Mouse (Mus musculus): Measurements from ENCODE around the gene Msx1. TPM values are rescaled to one million over a fixed set of nuclear protein-coding genes. Genes with fewer than 3 reads are reported as not detected.

Msx1 gene
- polyA plus RNA-seq, 1 experiment from 2014 or later = 121 TPM

DNA sequence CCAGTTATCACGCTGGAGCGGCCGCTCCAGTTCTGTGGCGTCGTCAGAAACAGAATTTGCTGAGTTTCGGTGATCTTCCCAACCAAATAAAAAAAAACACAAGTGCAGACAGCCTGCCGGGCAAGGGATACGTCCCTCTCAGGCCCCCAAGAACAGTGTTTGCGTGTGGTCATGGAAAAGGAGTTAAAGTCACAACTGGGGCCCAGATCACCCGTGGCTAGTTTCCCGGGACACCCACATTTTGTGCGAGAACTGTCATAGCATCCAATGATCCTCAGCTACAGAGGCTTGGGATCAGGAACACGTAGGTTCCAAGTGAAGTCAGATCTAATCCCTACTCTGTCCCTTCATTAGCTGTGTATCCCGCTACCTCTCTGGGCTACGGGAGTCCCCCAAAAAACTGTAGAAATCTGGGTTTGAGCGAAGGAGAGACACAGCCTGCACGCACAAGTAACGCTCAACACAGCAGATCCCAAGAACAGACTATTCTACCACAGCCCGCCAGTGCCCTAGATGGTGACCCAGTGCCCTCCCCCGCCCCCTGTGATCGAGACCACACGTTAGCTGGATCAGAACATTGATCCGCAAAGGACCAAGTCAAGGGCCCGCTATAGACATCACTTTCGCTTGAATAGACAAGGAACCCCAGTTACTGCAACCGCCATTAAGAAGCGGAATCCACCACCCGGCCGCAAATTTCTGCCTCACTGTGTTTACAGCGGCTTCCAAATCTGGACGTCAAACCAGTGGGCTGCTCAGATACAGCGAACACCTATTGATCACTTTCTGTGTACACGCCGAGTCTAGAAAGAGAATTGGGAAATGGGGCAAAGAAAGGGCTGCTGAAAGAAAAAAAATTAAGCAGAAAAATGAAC is 6.5 kb downstream of the Msx1 start:
- H3K4me2 ChIP-seq (replicated peaks; ENCODE audit: low read depth, low read length) = peak overlapping the region; percentile 41
- H3K9ac ChIP-seq (ENCODE audit: low read depth, low read length) = no peak overlapping the region; the same call in 1 of the 2 replicates
- peak; percentile 61 for DNase-seq (ENCODE audit: low spot score)
- no peak overlapping the region; the same call in 1 of the 2 replicates for H3K4me3 ChIP-seq (ENCODE audit: low read depth, low read length)
- no peaks in the 10 kb centered on the region for H3K9me3 ChIP-seq (ENCODE audit: control insufficient read depth, low read length)
- H3K27ac ChIP-seq (ENCODE audit: low read depth, low read length) = no peak overlapping the region
- ATAC-seq (ENCODE audit: low FRiP score) = no peak
- WGBS = 2% methylated on average over 34 of the region's 34 CpGs
- no peaks in the 10 kb centered on the region for H3K36me3 ChIP-seq (ENCODE audit: control insufficient read depth, insufficient read depth, low read length)
- peaks cover 63% of the 10 kb centered on the region for H3K27me3 ChIP-seq (ENCODE audit: control insufficient read depth, insufficient read depth, low read length)
- H3K4me1 ChIP-seq (replicated peaks; ENCODE audit: control insufficient read depth, insufficient read depth, low read length) = no peaks in the 10 kb centered on the region; the same call in none of the 2 replicates

- H3K27ac ChIP-seq (ENCODE audit: low read depth, low read length) = no peak overlapping the region
- peak; percentile 79 for DNase-seq (ENCODE audit: low spot score)
- WGBS = under 1% methylated on average over 44 of the region's 46 CpGs
- peaks cover 60% of the 10 kb centered on the region for H3K27me3 ChIP-seq (ENCODE audit: control insufficient read depth, insufficient read depth, low read length)
- no peaks in the 10 kb centered on the region for H3K36me3 ChIP-seq (ENCODE audit: control insufficient read depth, insufficient read depth, low read length)
- peak overlapping the region; percentile 21; the same call in 1 of the 2 replicates for H3K9ac ChIP-seq (ENCODE audit: low read depth, low read length)
- H3K4me3 ChIP-seq (ENCODE audit: low read depth, low read length) = peak overlapping the region; percentile 24
- no peaks in the 10 kb centered on the region; the same call in none of the 2 replicates for H3K4me1 ChIP-seq (replicated peaks; ENCODE audit: control insufficient read depth, insufficient read depth, low read length)
- H3K4me2 ChIP-seq (replicated peaks; ENCODE audit: low read depth, low read length) = peak overlapping the region; percentile 41
- no peaks in the 10 kb centered on the region for H3K9me3 ChIP-seq (ENCODE audit: control insufficient read depth, low read length)
- ATAC-seq (ENCODE audit: low FRiP score) = peak; percentile 62
Measured at GRCm38 (mm10) chr5:37816907-37817657, 7.3 kb downstream of the Msx1 start.

DNA sequence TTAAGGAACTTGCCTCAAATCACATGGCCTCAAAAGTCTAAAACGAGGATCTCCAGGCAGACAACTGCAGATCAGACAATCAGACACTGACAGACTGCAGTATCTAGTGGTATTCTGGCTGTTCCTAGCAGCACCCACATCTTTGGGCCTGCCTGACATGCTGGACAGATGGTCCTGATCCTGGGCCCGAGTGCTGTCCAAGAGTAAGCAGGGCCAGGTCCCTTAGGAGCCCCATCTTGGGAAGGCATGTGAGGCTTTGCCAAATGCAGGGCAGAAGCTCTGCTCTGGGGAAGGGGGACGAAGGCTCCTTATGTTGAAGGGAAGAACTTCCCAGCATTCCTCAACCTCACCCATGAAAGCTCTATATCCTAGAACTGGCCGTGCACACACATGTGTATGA is 8.5 kb downstream of the Msx1 start:
- no peaks in the 10 kb centered on the region; the same call in 1 of the 2 replicates for H3K4me1 ChIP-seq (replicated peaks; ENCODE audit: control insufficient read depth, insufficient read depth, low read length)
- H3K27me3 ChIP-seq (ENCODE audit: control insufficient read depth, insufficient read depth, low read length) = peaks cover 50% of the 10 kb centered on the region
- H3K4me2 ChIP-seq (replicated peaks; ENCODE audit: low read depth, low read length) = no peak overlapping the region
- ATAC-seq (ENCODE audit: low FRiP score) (no peak), DNase-seq (ENCODE audit: low spot score) (no peak)
- no peak overlapping the region for H3K9ac ChIP-seq (ENCODE audit: low read depth, low read length)
- no peaks in the 10 kb centered on the region for H3K36me3 ChIP-seq (ENCODE audit: control insufficient read depth, insufficient read depth, low read length)
- no peak overlapping the region for H3K4me3 ChIP-seq (ENCODE audit: low read depth, low read length)
- no peak overlapping the region for H3K27ac ChIP-seq (ENCODE audit: low read depth, low read length)
- 84% methylated on average over 4 of the region's 4 CpGs for WGBS
- H3K9me3 ChIP-seq (ENCODE audit: control insufficient read depth, low read length) = no peaks in the 10 kb centered on the region

GRCm38 (mm10) chr5:37814169-37814568 is 10.2 kb downstream of the Msx1 start:
- no peak for DNase-seq (ENCODE audit: low spot score)
- H3K27ac ChIP-seq (ENCODE audit: low read depth, low read length) = no peak overlapping the region
- H3K9ac ChIP-seq (ENCODE audit: low read depth, low read length) = no peak overlapping the region
- H3K4me3 ChIP-seq (ENCODE audit: low read depth, low read length) = no peak overlapping the region
- H3K9me3 ChIP-seq (ENCODE audit: control insufficient read depth, low read length) = no peaks in the 10 kb centered on the region
- H3K27me3 ChIP-seq (ENCODE audit: control insufficient read depth, insufficient read depth, low read length) = peaks cover 34% of the 10 kb centered on the region
- no peak for ATAC-seq (ENCODE audit: low FRiP score)
- no peaks in the 10 kb centered on the region for H3K36me3 ChIP-seq (ENCODE audit: control insufficient read depth, insufficient read depth, low read length)
- H3K4me1 ChIP-seq (replicated peaks; ENCODE audit: control insufficient read depth, insufficient read depth, low read length) = no peaks in the 10 kb centered on the region; the same call in 1 of the 2 replicates
- no peak overlapping the region for H3K4me2 ChIP-seq (replicated peaks; ENCODE audit: low read depth, low read length)

DNA sequence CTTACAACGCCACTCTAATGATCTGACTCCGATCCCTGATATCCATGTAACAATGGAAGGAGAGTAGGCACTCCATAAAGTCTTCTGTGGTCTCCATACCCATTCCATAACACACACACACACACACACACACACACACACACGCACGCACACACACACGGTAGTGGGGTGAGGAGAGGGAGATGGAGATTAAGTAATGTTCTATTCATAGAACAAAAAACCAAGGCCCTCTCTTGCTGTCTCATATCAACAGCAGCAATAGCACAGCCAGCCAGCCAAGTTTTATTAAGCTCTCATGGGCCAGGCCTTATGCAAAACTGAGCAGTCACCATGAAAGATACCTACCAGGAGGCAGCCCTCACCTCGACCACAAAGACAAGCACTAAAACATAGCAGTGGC is 19.1 kb downstream of the Msx1 start:
- Histone ChIP-seq H3K4me1 (replicated peaks; ENCODE audit: control insufficient read depth, insufficient read depth, low read length) (no peaks in the 10 kb centered on the region), H3K27me3 (ENCODE audit: control insufficient read depth, insufficient read depth, low read length) (no peaks in the 10 kb centered on the region), H3K4me2 (replicated peaks; ENCODE audit: low read depth, low read length) (no peak overlapping the region), H3K4me3 (ENCODE audit: low read depth, low read length) (no peak overlapping the region), H3K27ac (ENCODE audit: low read depth, low read length) (no peak overlapping the region), H3K9ac (ENCODE audit: low read depth, low read length) (no peak overlapping the region), H3K36me3 (ENCODE audit: control insufficient read depth, insufficient read depth, low read length) (no peaks in the 10 kb centered on the region), H3K9me3 (ENCODE audit: control insufficient read depth, low read length) (no peaks in the 10 kb centered on the region)
- ATAC-seq (ENCODE audit: low FRiP score) (no peak), DNase-seq (ENCODE audit: low spot score) (no peak)
- WGBS = 89% methylated on average over 6 of the region's 6 CpGs

- Histone ChIP-seq H3K9ac (ENCODE audit: low read depth, low read length) (no peak overlapping the region), H3K27me3 (ENCODE audit: control insufficient read depth, insufficient read depth, low read length) (no peaks in the 10 kb centered on the region), H3K9me3 (ENCODE audit: control insufficient read depth, low read length) (no peaks in the 10 kb centered on the region), H3K4me1 (replicated peaks; ENCODE audit: control insufficient read depth, insufficient read depth, low read length) (no peaks in the 10 kb centered on the region), H3K4me3 (ENCODE audit: low read depth, low read length) (no peak overlapping the region), H3K4me2 (replicated peaks; ENCODE audit: low read depth, low read length) (no peak overlapping the region), H3K36me3 (ENCODE audit: control insufficient read depth, insufficient read depth, low read length) (no peaks in the 10 kb centered on the region), H3K27ac (ENCODE audit: low read depth, low read length) (no peak overlapping the region)
- DNase-seq (ENCODE audit: low spot score) (no peak), ATAC-seq (ENCODE audit: low FRiP score) (no peak)
- WGBS = 74% methylated on average over 8 of the region's 8 CpGs
Measured at GRCm38 (mm10) chr5:37804512-37805118, 19.8 kb downstream of the Msx1 start.

GRCm38 (mm10) chr5:37797251-37797650 is 27.1 kb downstream of the Msx1 start:
- Histone ChIP-seq H3K9me3 (ENCODE audit: control insufficient read depth, low read length) (no peaks in the 10 kb centered on the region), H3K9ac (ENCODE audit: low read depth, low read length) (no peak overlapping the region), H3K27me3 (ENCODE audit: control insufficient read depth, insufficient read depth, low read length) (no peaks in the 10 kb centered on the region), H3K4me3 (ENCODE audit: low read depth, low read length) (no peak overlapping the region), H3K4me1 (replicated peaks; ENCODE audit: control insufficient read depth, insufficient read depth, low read length) (no peaks in the 10 kb centered on the region), H3K4me2 (replicated peaks; ENCODE audit: low read depth, low read length) (no peak overlapping the region), H3K27ac (ENCODE audit: low read depth, low read length) (no peak overlapping the region), H3K36me3 (ENCODE audit: control insufficient read depth, insufficient read depth, low read length) (no peaks in the 10 kb centered on the region)
- DNase-seq (ENCODE audit: low spot score) = no peak
- 71% methylated on average over 6 of the region's 6 CpGs for WGBS
- no peak for ATAC-seq (ENCODE audit: low FRiP score)

- Histone ChIP-seq H3K9me3 (ENCODE audit: control insufficient read depth, low read length) (no peaks in the 10 kb centered on the region), H3K9ac (ENCODE audit: low read depth, low read length) (no peak overlapping the region), H3K4me3 (ENCODE audit: low read depth, low read length) (no peak overlapping the region), H3K27me3 (ENCODE audit: control insufficient read depth, insufficient read depth, low read length) (no peaks in the 10 kb centered on the region), H3K4me2 (replicated peaks; ENCODE audit: low read depth, low read length) (no peak overlapping the region), H3K27ac (ENCODE audit: low read depth, low read length) (no peak overlapping the region), H3K4me1 (replicated peaks; ENCODE audit: control insufficient read depth, insufficient read depth, low read length) (no peaks in the 10 kb centered on the region), H3K36me3 (ENCODE audit: control insufficient read depth, insufficient read depth, low read length) (no peaks in the 10 kb centered on the region)
- DNase-seq (ENCODE audit: low spot score) (no peak), ATAC-seq (ENCODE audit: low FRiP score) (no peak)
- WGBS = 75% methylated on average over 5 of the region's 5 CpGs
Measured at GRCm38 (mm10) chr5:37796751-37797150, 27.6 kb downstream of the Msx1 start.

All from hindbrain, embryonic 11.5 days (tissue).